Mouse (Mus musculus) midbrain, embryonic 14.5 days (tissue): ENCODE results near the gene Batf3. TPM values are rescaled to one million over a fixed set of nuclear protein-coding genes. Genes with fewer than 3 reads are reported as not detected.

Experiments used
- ATAC-seq: fragments of 200-750 bp; cut with Nextera tagmentation; 2 replicates; pipeline ENCODE4 v1.8.0; 2017; ENCODE audit warnings: moderate number of reproducible peaks, moderate library complexity; ENCODE audit not compliant: low FRiP score, low TSS enrichment
- DNase-seq: peaks from one replicate; pipeline ENCODE4 v3.0.0-alpha.2; 2015
- H3K27ac ChIP-seq: fragments of 300-500 bp; sonication (generic); replicated peaks from 2 replicates; pipeline ENCODE4 v1.5.1; 2014; ENCODE audit warnings: mild to moderate bottlenecking, low read depth, low read length, moderate library complexity
- H3K27me3 ChIP-seq: fragments of 300-500 bp; sonication (generic); 2 replicates; pipeline ENCODE4 v1.6.1; 2014; ENCODE audit warnings: low read length, control low read depth, mixed read lengths; ENCODE audit not compliant: control insufficient read depth, insufficient read depth
- H3K36me3 ChIP-seq: fragments of 300-500 bp; sonication (generic); 2 replicates; pipeline ENCODE4 v1.6.1; 2014; ENCODE audit warnings: low read length, control low read depth; ENCODE audit not compliant: control insufficient read depth, insufficient read depth
- H3K4me1 ChIP-seq: fragments of 300-500 bp; sonication (generic); 2 replicates; pipeline ENCODE4 v1.6.1; 2014; ENCODE audit warnings: mild to moderate bottlenecking, antibody characterized with exemption, low read length, control low read depth; ENCODE audit not compliant: control insufficient read depth, insufficient read depth
- H3K4me2 ChIP-seq: fragments of 300-500 bp; sonication (generic); 2 replicates; pipeline ENCODE4 v1.6.1; 2014; ENCODE audit warnings: mild to moderate bottlenecking, low read length, moderate library complexity
- H3K4me3 ChIP-seq: fragments of 300-500 bp; sonication (generic); replicated peaks from 2 replicates; pipeline ENCODE4 v1.5.1; 2014; ENCODE audit warnings: low read depth, low read length
- H3K9ac ChIP-seq: fragments of 300-500 bp; sonication (generic); replicated peaks from 2 replicates; pipeline ENCODE4 v1.6.1; 2014; ENCODE audit warnings: mild to moderate bottlenecking, low read length, moderate library complexity
- H3K9me3 ChIP-seq: fragments of 300-500 bp; sonication (generic); 2 replicates; pipeline ENCODE4 v1.6.1; 2016; ENCODE audit warnings: low read length, control low read depth, mixed read lengths; ENCODE audit not compliant: control insufficient read depth
- WGBS: fragments of 180-500 bp; shearing (Covaris S2); extraction: QIAGEN DNeasy Blood & Tissue Kit; methylation state at CpG from one replicate; pipeline ENCODE4 v1.1.7; 2014; 5-methylcytosine and 5-hydroxymethylcytosine counted together
- polyA plus RNA-seq: library from polyadenylated mRNA; unstranded; fragments of >200 nt; fragmentation: Nextera tagmentation; extraction: Ambion mirVana; gene quantifications from 2 replicates; pipeline ENCODE4 v1.2.1, GENCODE M21; 2014

Gene Batf3
- polyA plus RNA-seq, 1 experiment from 2014 or later = 0.61 TPM

- 63% methylated on average over 3 of the region's 3 CpGs for WGBS
- no peak overlapping the region for H3K27ac ChIP-seq
- H3K27me3 ChIP-seq = no peaks in the 10 kb centered on the region
- no peak overlapping the region for H3K9ac ChIP-seq
- no peak overlapping the region for H3K4me2 ChIP-seq
- H3K4me3 ChIP-seq = no peak overlapping the region
- no peaks in the 10 kb centered on the region for H3K36me3 ChIP-seq
- DNase-seq = no peak
- H3K4me1 ChIP-seq = no peaks in the 10 kb centered on the region
- no peaks in the 10 kb centered on the region for H3K9me3 ChIP-seq
- no peak for ATAC-seq
Measured at GRCm38 (mm10) chr1:191154314-191154713, 56.7 kb downstream of the Batf3 start.

Other genes with a start within 250 kb of the Batf3 start
- 29.8 and 31.0 TPM in 2 replicates for gene Rps6kc1, start 186.1 kb upstream of the Batf3 start, polyA plus RNA-seq
- 49.3 and 60.1 TPM in 2 replicates for gene Angel2, start 172.7 kb upstream of the Batf3 start, polyA plus RNA-seq
- 82.8 and 102 TPM in 2 replicates for gene Vash2, start 118.6 kb upstream of the Batf3 start, polyA plus RNA-seq
- gene Flvcr1, start 71.7 kb upstream of the Batf3 start, polyA plus RNA-seq = 10.0 and 12.1 TPM in 2 replicates
- not detected in 2 replicates for gene Spata45, start 61.2 kb upstream of the Batf3 start, polyA plus RNA-seq
- gene Tatdn3, start 34.9 kb upstream of the Batf3 start, polyA plus RNA-seq = 15.9 and 16.0 TPM in 2 replicates
- gene Nsl1, start 34.8 kb upstream of the Batf3 start, polyA plus RNA-seq = 2.7 and 4.9 TPM in 2 replicates
- gene Fam71a, start 67.0 kb downstream of the Batf3 start, polyA plus RNA-seq = not detected in 2 replicates
- 0.70 and 1.8 TPM in 2 replicates for gene Atf3, start 120.2 kb downstream of the Batf3 start, polyA plus RNA-seq
- gene Nenf, start 220.3 kb downstream of the Batf3 start, polyA plus RNA-seq = 125 and 160 TPM in 2 replicates
- 41.1 and 47.1 TPM in 2 replicates for gene Tmem206, start 228.1 kb downstream of the Batf3 start, polyA plus RNA-seq